Mouse (Mus musculus) left cerebral cortex, postnatal 10 days (tissue): ENCODE results near the gene Gm3415. TPM values are rescaled to one million over a fixed set of nuclear protein-coding genes. Genes with fewer than 3 reads are reported as not detected.
A peak's percentile ranks its signal among the peaks of the same experiment; 100 is the strongest.
"Not testable (repeated sequence)": the region's sequence is repeated elsewhere in the genome, so short reads cannot be mapped to it uniquely, and the experiment has no call there.

ENCODE experiments used
- DNase-seq, 2 experiments: peaks; one replicate each; pipeline ENCODE4 v3.0.0; 2021 to 2022; ENCODE audit warnings: low spot score in 2 of 2, mixed read lengths in 1 of 2; ENCODE audit errors: extremely low spot score in 1 of 2
- intact Hi-C: fragments of 180-260 bp; cut with DNase I; formaldehyde crosslinking; loops from one replicate; pipeline ENCODE4 v1.15.1; 2025
- total RNA-seq, 2 experiments: library from RNA; stranded (reverse); gene quantifications; 2 replicates each; pipeline ENCODE4 v1.2.3; 2021

Gene Gm3415
- total RNA-seq, result not detected

DNA sequence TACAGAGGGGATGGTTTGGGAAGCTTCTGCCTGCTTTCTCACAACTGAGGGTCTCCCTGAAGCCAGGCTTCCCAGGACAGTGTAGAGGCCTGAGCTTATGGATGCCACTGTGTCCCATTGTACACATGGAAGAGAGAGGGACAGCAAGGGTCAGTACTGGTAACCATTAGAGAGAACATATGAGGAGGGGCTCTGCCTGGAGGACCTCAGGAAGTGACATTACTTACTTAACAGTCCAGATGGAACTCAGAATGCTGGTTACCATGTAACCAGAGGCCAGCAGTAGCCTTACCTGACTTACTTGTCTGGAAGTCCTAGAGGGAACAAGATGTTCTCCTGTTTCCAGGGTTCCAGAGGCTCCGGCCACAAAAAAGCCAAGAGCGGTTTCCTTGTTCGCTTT is at the start of gene Gm3415:
TSS of gene Gm3415 (plus strand) at position 301 of the 400 bp plus-strand sequence.
- DNase-seq, intact Hi-C loops: not testable (repeated sequence)

DNA sequence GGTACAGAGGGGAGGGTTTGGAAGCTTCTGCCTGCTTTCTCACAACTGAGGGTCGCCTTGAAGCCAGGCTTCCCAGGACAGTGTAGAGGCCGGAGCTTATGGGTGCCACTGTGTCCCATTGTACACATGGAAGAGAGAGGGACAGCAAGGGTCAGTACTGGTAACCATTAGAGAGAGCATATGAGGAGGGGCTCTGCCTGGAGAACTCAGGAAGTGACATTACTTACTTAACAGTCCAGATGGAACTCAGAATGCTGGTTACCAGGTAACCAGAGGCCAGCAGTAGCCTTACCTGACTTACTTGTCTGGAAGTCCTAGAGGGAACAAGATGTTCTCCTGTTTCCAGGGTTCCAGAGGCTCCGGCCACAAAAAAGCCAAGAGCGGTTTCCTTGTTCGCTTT is 42.1 kb upstream of the Gm3415 start, which contains the start of gene Gm3402:
TSS of gene Gm3402 (plus strand) at position 301 of the 400 bp plus-strand sequence.
- DNase-seq, intact Hi-C loops: not testable (repeated sequence)

DNA sequence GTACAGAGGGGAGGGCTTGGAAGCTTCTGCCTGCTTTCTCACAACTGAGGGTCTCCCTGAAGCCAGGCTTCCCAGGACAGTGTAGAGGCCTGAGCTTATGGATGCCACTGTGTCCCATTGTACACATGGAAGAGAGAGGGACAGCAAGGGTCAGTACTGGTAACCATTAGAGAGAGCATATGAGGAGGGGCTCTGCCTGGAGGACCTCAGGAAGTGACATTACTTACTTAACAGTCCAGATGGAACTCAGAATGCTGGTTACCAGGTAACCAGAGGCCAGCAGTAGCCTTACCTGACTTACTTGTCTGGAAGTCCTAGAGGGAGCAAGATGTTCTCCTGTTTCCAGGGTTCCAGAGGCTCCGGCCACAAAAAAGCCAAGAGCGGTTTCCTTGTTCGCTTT is 30.4 kb upstream of the Gm3415 start, which contains the start of gene Gm3404:
TSS of gene Gm3404 (plus strand) at position 301 of the 400 bp plus-strand sequence.
- intact Hi-C loops, DNase-seq: not testable (repeated sequence)

DNA sequence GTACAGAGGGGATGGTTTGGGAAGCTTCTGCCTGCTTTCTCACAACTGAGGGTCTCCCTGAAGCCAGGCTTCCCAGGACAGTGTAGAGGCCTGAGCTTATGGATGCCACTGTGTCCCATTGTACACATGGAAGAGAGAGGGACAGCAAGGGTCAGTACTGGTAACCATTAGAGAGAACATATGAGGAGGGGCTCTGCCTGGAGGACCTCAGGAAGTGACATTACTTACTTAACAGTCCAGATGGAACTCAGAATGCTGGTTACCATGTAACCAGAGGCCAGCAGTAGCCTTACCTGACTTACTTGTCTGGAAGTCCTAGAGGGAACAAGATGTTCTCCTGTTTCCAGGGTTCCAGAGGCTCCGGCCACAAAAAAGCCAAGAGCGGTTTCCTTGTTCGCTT is 18.6 kb upstream of the Gm3415 start, which contains the start of gene Gm3409:
TSS of gene Gm3409 (plus strand) at position 301 of the 400 bp plus-strand sequence.
- DNase-seq, intact Hi-C loops: not testable (repeated sequence)

DNA sequence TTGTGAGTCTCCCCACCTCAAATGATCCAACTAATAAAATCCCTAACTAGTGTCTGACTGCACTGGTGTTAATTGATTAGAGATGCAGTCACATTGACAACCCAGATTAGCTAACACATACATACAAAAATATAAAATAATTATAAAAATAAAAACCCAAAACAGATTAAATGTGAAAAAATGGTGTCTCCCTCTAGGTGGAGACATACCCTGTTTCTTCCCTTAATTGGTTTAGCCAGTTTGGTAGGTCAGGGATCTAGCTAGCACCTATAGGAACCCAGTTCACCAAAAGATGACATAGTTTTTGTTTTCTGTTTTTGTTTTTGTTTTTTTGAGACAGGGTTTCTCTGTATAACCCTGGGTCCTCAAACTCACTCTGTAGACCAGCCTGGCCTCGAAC is 8.3 kb downstream of the Gm3415 start:
- intact Hi-C loops, result no loop called here
- DNase-seq, result no peak

DNA sequence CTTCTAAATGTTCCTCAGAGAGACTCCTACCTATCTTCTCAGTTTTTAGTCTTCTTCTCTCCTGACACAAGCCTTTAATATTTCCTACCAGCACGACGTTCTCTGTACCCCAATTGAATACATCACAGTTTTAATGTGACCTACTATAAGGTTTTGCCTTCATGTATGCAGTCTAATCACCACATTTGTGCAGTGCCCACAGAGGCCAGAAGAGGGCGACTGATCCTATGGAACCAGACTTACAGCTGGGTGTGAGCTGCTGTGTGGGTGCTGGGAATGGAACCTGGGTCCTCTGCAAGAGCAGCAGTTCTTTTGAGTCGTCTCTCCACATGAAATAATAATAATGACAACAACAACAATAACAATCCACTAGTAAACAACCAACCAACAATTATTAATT is 11.1 kb downstream of the Gm3415 start:
- intact Hi-C loops, result no loop called here
- peak in 1 of 2 experiments; percentile 30 for DNase-seq

DNA sequence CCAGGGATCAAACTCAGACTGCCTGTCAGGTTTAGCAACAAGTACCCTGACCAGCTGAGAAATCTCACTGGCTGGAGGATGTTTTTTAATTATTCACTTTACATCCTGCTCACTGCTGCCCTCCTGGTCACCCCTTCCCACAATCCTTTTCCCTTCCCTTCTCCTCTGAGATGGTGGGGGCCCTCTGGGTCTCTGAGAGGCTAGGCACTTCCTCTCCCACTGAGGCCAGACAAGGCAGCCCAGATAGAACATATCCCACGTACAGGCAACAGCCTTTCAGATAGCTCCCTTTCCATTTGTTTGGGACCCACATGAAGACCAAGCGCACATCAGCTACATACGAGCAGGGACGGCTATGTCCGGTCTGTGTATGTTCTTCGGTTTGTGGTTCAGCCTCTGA is 14.2 kb downstream of the Gm3415 start:
- intact Hi-C loops, DNase-seq: not testable (repeated sequence)

DNA sequence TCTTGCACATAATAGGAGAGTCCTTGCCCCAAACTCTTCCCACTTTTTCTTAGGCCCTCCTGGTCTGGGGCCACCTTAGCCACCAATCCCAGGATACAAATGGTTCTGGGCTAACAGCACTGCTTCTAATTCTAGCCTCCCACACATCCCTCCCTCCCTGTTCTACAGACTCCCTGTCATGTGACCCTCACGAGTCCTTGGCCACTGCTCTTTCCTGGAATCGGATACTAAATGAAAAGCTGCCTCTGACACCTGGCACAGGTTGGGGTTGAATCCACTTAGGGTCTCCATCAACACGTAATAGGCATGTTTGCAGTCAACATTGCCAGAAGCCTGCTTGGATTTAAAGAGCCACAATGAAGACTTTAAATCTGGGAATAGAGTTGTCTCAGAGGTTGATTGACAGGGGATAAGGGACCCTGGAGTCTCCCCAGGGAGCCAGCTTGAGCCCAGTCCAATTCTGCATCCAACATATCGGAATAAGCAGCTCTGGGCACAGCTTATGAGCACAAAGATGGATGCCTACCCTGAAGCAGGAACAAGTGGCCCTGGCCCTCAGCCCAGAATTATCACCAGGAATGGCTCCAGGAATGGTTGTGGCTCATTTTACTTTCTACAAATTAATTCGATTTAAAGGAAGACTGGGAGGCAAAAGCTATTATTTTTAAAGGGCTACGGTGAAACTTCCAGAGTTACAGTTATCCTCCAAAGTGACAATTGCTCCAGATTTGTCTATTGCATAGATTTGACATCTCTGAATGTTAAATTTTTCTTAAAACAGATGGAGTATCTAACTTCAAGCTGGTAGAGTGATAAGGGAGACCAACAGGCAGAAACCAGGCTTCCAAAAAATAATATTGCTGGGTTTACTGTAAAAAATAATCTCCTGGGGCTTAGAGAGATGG is 16.1 kb downstream of the Gm3415 start:
- intact Hi-C loops, result not testable (repeated sequence)
- DNase-seq, result peak; percentile 50 to 72

DNA sequence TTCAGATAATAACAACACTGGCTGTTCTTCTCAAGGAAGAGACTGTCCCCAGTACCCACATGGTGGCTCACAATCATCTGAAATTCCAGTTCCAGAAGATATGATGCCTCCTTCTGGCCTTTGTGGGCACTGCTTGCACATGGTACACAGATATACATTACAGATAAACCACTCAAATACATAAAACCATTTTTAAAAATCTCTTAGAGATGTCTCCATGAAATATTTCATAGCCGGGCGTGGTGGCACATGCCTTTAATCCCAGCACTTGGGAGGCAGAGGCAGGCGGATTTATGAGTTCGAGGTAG is 16.8 kb downstream of the Gm3415 start:
- DNase-seq, intact Hi-C loops: not testable (repeated sequence)

DNA sequence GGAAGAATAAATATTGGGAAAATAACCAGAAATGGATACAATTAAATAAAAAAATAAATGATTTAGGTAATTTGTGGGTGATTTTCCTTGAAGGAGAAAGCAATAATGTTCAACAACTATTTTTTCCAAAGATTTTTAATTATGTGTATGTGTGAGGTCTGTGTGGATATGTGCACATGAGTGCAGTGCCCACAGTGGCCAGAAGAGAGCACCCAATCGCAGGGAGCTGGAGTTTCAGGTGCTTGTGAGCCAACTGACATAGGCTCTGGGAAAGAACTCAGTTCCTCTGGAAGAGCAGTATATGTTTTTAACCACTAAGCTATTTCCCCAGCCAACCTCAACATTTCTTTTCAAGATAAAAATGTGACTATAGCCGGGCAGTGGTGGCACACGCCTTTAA is 20.7 kb downstream of the Gm3415 start:
- DNase-seq, result no peak
- intact Hi-C loops, result no loop called here

DNA sequence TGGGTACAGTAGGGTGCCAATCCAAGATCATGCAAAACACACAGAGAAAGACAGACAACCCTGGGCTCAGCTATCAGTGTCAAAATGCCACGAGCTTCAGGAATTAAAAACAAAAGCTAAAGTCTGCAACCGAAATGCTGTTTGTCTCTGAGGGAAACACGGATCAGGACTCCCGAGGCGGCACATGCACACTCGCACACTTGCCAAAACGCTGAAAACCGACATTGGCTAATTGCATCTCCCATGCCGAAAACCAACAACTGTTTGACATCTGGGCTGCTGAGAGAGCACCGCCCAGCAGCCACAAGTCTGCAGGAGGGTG is 28.2 kb downstream of the Gm3415 start:
- intact Hi-C loops, result loop anchor here (5.0 kb wide), 3 partner anchors 43 to 88 kb away; no protein-coding TSS in a partner anchor
- DNase-seq, result no peak

DNA sequence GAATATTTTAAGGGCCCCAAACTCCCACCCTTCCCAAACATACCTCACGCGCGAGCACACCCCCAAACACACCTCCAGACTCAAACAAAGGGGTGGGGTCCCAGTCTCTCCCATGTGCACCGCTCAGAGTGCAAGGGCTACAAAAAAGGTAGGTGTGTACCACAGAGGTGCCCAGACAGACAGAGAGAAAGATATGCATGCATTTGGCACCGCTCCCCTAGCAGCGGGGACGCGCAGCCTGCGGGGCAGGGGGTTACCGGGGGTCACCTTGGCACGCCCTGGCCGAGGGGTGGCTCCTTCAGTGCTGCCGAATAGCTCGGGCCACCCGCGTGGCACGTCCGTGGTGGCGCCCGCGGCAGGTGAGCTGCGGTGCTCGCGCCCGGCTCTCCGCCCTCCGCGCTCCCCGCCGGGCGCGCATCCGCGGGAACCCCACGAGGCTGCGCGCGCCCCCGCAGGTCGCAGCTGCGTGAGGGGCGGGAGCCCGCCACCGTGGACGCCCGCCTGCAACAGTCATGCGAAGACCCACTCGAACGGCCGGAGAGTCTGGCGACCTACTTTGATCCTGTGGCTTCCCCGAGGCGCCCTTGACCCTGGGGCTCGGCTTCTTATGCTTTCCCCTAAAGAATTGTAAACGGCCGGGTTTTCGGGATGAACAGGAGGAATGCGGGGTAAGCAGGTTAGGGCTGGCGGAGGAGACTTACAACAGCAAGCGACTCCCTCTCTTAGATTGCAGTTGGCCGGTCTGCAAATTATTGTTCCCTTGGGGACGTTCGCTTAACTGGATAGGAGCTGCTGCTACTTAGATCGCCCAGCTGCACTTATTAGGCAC is 28.8 kb downstream of the Gm3415 start, which contains the start of gene Gpr12:
TSS of gene Gpr12 (minus strand) at position 762 of the 829 bp plus-strand sequence.
- intact Hi-C loops, result loop anchor here (5.0 kb wide), 3 partner anchors 43 to 88 kb away; no protein-coding TSS in a partner anchor
- DNase-seq, result peak in 1 of 2 experiments; percentile 58

DNA sequence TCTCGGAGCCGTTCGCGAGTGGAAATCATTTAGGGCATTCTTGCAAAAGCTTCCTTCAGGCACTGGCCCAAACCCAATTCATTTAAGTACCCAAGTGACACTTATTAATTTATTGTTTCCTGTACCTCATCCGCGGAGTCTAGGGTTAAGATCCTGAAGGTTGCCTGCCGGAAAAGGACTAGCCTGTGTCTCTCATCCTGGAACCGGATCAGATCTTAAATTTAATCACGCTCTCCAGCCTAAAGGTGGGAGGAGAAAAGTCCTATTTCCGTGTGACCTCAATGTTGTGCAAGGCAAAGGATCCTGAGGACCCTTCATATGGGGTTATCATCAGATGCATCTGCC is 29.3 kb downstream of the Gm3415 start:
- intact Hi-C loops, result no loop called here

DNA sequence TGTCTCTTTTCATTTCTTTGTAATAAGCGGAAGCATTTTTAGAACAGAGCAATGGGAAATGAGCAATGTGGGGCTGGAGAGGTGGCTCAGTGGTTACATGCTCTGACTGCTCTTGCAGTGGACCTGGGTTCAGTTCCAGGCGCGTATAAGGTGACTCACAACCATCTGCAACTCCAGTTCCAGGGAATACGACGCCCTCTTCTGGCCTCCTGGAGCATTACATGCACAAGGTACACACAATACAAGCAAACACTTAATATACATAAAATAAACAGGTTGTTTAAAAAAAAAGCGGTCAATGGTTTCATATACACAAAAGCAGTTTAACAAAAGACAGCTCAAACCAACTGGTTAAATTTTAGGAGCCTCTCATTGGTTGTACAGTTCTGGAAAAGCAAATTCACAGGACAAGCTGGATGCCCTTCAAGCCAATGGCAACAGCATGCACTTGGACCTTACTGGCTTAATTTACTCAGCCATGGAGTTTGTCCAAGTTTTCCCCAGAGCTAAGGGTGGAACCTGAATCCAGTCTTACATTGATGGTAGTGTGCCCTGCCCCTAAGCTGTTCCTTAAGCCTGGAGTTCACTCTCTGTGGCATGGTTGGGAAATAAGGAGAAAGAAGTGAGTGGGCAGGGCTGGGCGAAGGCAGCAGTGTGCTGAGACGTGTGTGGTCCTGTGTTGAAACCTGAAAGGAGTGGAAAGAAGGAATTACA is 30.6 kb downstream of the Gm3415 start:
- intact Hi-C loops, result no loop called here
- DNase-seq, result no peak

More for the DNA sequence above, 29.3 kb downstream of the Gm3415 start:
- no peak for DNase-seq

DNA sequence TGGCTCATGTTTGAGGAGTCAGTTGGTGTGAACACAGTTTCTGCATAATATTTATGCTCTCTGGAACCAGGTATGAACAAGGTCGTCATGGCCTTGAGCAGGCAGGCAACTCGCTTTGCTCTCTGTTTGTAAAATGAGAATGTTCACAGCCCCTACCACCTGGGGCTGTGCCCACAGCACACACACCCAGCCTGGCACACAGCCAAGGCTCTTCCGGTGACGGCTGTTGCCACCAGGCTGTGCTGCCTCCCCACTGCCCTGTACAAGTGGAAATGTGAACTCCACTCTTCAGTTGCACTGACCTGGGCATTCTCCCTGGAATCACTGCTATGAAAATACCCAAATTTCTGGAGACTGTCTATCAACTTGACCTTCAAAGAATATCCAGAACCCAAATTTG is 35.1 kb downstream of the Gm3415 start:
- no peak for DNase-seq
- intact Hi-C loops, result no loop called here

DNA sequence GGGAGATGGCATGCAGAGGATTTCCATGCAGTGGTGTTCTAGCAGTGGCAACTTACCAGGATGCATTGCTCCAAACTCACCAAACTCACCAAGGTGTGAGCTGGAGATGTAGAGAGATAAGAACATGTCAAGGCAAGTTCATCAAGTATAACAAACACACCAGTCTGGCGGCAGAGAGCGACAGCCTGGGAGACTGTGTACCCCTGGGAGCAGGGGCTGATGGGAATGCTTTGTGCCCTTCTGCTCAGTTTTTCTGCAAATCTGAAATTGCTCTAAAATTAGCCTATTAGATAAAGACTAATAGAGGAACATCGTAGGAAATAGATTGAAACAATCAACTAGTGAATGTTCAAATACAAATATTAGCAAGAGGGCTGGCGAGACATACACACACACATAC is 35.7 kb downstream of the Gm3415 start:
- no peak for DNase-seq
- intact Hi-C loops, result no loop called here

DNA sequence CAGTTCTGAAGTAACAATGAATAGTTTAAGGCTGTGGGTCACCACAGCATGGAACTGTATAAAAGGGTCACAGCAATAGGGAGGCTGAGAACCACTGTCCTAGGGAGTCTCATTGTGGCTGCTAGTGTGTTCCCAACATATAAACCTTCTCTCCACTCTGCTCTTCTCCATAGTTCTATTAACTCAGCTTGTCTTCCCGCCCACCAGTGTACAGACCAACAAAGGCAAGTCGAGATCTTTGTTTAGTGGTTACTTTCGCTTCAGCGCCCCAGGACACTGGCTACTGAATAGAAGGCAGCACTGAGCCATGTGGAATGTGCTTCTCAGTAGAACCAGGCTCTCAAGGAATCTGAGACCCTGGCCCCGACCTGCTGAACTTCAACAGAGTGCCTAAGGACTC is 36.6 kb downstream of the Gm3415 start:
- intact Hi-C loops, result no loop called here
- no peak for DNase-seq

DNA sequence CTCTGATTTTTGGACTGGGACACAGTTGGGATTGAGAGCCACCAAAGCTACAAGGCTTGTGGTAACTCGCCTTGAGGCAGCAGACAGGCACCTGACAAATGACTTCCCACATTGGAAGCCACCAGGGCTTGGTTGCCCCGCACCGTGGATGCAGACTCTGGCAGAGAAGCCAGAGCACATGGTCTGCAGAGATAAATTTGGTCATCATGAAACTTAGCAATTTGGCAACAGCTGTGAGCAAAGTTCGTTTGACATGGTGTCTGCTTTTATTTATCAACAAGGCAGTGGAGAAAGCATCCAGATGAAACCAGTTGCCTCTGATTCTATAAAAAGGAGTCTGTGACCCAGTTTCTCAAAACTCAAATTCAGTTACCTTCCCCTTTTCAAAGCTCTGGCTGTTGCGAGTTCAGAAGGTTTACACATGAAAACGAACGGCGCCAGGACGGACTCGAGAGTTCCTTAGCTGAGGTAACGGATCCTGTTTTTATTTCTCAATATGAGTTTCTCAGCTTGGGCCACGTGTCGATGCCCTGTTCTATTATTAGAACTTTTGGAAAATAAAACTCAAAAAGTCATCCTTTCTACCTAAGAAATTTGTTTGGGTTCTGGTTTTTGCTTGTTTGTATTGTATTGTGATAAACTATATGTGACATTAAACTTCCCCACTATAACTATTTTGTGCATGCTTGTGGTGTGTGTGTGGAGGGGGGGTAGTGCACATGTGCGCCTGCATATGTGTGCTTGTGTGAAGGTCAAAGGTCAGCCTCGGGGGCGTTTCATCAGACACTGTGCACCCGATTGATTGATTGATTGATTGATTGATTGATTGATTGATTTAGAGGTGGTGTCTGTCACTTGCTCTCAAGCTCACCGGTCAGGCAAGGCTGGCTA is 40.9 kb downstream of the Gm3415 start:
- intact Hi-C loops, result no loop called here
- no peak for DNase-seq
